Mouse (Mus musculus) forebrain, postnatal 0 days (tissue): ENCODE measurements around the gene Olfr1062. TPM values are rescaled to one million over a fixed set of nuclear protein-coding genes. Genes with fewer than 3 reads are reported as not detected.
"Not testable (repeated sequence)": the region's sequence is repeated elsewhere in the genome, so short reads cannot be mapped to it uniquely, and the experiment has no call there.

Experiments used
- ATAC-seq: fragments of 200-750 bp; cut with Nextera tagmentation; 2 replicates; pipeline ENCODE4 v1.8.0; 2017; ENCODE audit warnings: mild to moderate bottlenecking, moderate library complexity
- DNase-seq: peaks from one replicate; pipeline ENCODE4 v3.0.0-alpha.2; 2015
- H3K27ac ChIP-seq: fragments of 300-500 bp; sonication (generic); 2 replicates; pipeline ENCODE4 v1.5.1; 2014; ENCODE audit warnings: low read depth, mild to moderate bottlenecking, antibody characterized with exemption, low read length, moderate library complexity, mixed read lengths
- H3K27me3 ChIP-seq: fragments of 300-500 bp; sonication (generic); 2 replicates; pipeline ENCODE4 v1.6.1; 2014; ENCODE audit warnings: mild to moderate bottlenecking, low read length, mixed read lengths; ENCODE audit not compliant: insufficient read depth
- H3K36me3 ChIP-seq: fragments of 300-500 bp; sonication (generic); 2 replicates; pipeline ENCODE4 v1.6.1; 2014; ENCODE audit warnings: mild to moderate bottlenecking, moderate library complexity; ENCODE audit not compliant: insufficient read depth
- H3K4me1 ChIP-seq: fragments of 300-500 bp; sonication (generic); 2 replicates; pipeline ENCODE4 v1.6.1; 2014; ENCODE audit warnings: antibody characterized with exemption; ENCODE audit not compliant: insufficient read depth
- H3K4me2 ChIP-seq: fragments of 300-500 bp; sonication (generic); 2 replicates; pipeline ENCODE4 v1.6.1; 2014; ENCODE audit warnings: low read depth, mild to moderate bottlenecking, moderate library complexity
- H3K4me3 ChIP-seq: fragments of 300-500 bp; sonication (generic); 2 replicates; pipeline ENCODE4 v1.5.1; 2014; ENCODE audit warnings: low read depth, low read length, mixed read lengths
- H3K9ac ChIP-seq: fragments of 300-500 bp; sonication (generic); 2 replicates; pipeline ENCODE4 v1.6.1; 2014; ENCODE audit warnings: mild to moderate bottlenecking
- H3K9me3 ChIP-seq: fragments of 300-500 bp; sonication (generic); 2 replicates; pipeline ENCODE4 v1.6.1; 2016; ENCODE audit warnings: low read length
- CTCF ChIP-seq: sonication (generic); IDR thresholded peaks from 2 replicates; pipeline ENCODE4 v1.5.1; 2016; ENCODE audit warnings: antibody characterized with exemption, control low read depth, low read depth
- WGBS: fragments of 180-500 bp; shearing (Covaris S2); extraction: QIAGEN DNeasy Blood & Tissue Kit; methylation state at CpG from one replicate; pipeline ENCODE4 v1.1.7; 2014; 5-methylcytosine and 5-hydroxymethylcytosine counted together
- polyA plus RNA-seq: library from polyadenylated mRNA; unstranded; fragments of >200 nt; fragmentation: Nextera tagmentation; extraction: Ambion mirVana; gene quantifications from 2 replicates; pipeline ENCODE4 v1.2.1, GENCODE M21; 2015
- total RNA-seq: library from RNA; depleted of rRNA; stranded (reverse); fragments of >200 nt; gene quantifications from 2 replicates; pipeline ENCODE4 v1.2.3, GENCODE M21; 2014; rRNA removed

Olfr1062 gene
- total RNA-seq = not detected in 2 replicates
- polyA plus RNA-seq = not detected in 2 replicates

GRCm38 (mm10) chr2:86426649-86427048 is at the start of gene Olfr1062:
Gene Olfr1062, minus strand, starts transcription at chr2:86426749.
- not testable (repeated sequence) for H3K27me3 ChIP-seq, H3K9ac ChIP-seq, ATAC-seq, H3K4me3 ChIP-seq, H3K36me3 ChIP-seq, H3K4me1 ChIP-seq, DNase-seq, H3K4me2 ChIP-seq, H3K27ac ChIP-seq, H3K9me3 ChIP-seq

- TF ChIP-seq CTCF = peak; percentile 77
- DNase-seq (peak; percentile 56), ATAC-seq (peak; percentile 36; the same call in 1 of the 2 replicates)
- H3K9me3 ChIP-seq = no peaks in the 10 kb centered on the region
- no peaks in the 10 kb centered on the region for H3K4me1 ChIP-seq
- H3K27me3 ChIP-seq = no peaks in the 10 kb centered on the region
- WGBS = 34% methylated on average over 10 of the region's 10 CpGs
- H3K4me3 ChIP-seq = no peak overlapping the region
- no peaks in the 10 kb centered on the region for H3K36me3 ChIP-seq
- H3K9ac ChIP-seq = no peak overlapping the region
- H3K4me2 ChIP-seq = no peak overlapping the region
- no peak overlapping the region for H3K27ac ChIP-seq
Measured at GRCm38 (mm10) chr2:86464442-86465109, 38.0 kb upstream of the Olfr1062 start.

GRCm38 (mm10) chr2:86460434-86460833 is 33.9 kb upstream of the Olfr1062 start:
- 82% methylated on average over 1 of the region's 1 CpGs for WGBS
- H3K4me3 ChIP-seq = no peak overlapping the region
- DNase-seq (no peak), ATAC-seq (no peak)
- H3K9me3 ChIP-seq = no peaks in the 10 kb centered on the region
- TF ChIP-seq CTCF = no peak
- no peaks in the 10 kb centered on the region for H3K4me1 ChIP-seq
- H3K27ac ChIP-seq = no peak overlapping the region
- H3K27me3 ChIP-seq = no peaks in the 10 kb centered on the region
- H3K36me3 ChIP-seq = no peaks in the 10 kb centered on the region
- H3K9ac ChIP-seq = no peak overlapping the region
- no peak overlapping the region for H3K4me2 ChIP-seq

- 86% methylated on average over 1 of the region's 1 CpGs for WGBS
- TF ChIP-seq CTCF = no peak
Measured at GRCm38 (mm10) chr2:86456169-86456568, 29.6 kb upstream of the Olfr1062 start, which contains the start of gene Olfr1066. Gene Olfr1066, minus strand, starts transcription at chr2:86456269.

GRCm38 (mm10) chr2:86450491-86450890 is 23.9 kb upstream of the Olfr1062 start, which contains the start of gene Olfr1065:
Gene Olfr1065, minus strand, starts transcription at chr2:86450591.
- ATAC-seq, H3K9me3 ChIP-seq, H3K4me3 ChIP-seq, H3K36me3 ChIP-seq, H3K4me1 ChIP-seq, H3K27me3 ChIP-seq, DNase-seq, H3K9ac ChIP-seq, H3K4me2 ChIP-seq, H3K27ac ChIP-seq: not testable (repeated sequence)
- no CpG with 5 or more reads among the region's 1 CpGs for WGBS

More at GRCm38 (mm10) chr2:86456169-86456568, 29.6 kb upstream of the Olfr1062 start, which contains the start of gene Olfr1066:
- H3K27me3 ChIP-seq = no peaks in the 10 kb centered on the region
- no peaks in the 10 kb centered on the region for H3K4me1 ChIP-seq
- H3K4me2 ChIP-seq = no peak within 1 kb of the TSS
- H3K27ac ChIP-seq = no peak within 1 kb of the TSS
- no peaks in the 10 kb centered on the region for H3K36me3 ChIP-seq
- H3K9ac ChIP-seq = no peak within 1 kb of the TSS
- H3K9me3 ChIP-seq = no peaks in the 10 kb centered on the region
- ATAC-seq (no peak), DNase-seq (no peak)
- H3K4me3 ChIP-seq = no peak within 1 kb of the TSS

- H3K4me2 ChIP-seq, H3K27ac ChIP-seq, DNase-seq, H3K4me1 ChIP-seq, H3K4me3 ChIP-seq, H3K9me3 ChIP-seq, H3K9ac ChIP-seq, H3K27me3 ChIP-seq, H3K36me3 ChIP-seq, ATAC-seq: not testable (repeated sequence)
- WGBS = 33% methylated on average over 1 of the region's 1 CpGs
Measured at GRCm38 (mm10) chr2:86442101-86442500, 15.6 kb upstream of the Olfr1062 start.

GRCm38 (mm10) chr2:86428511-86428910 is 2.0 kb upstream of the Olfr1062 start:
- WGBS = 94% methylated on average over 8 of the region's 8 CpGs
- H3K36me3 ChIP-seq, H3K9me3 ChIP-seq, H3K27ac ChIP-seq, H3K9ac ChIP-seq, H3K4me1 ChIP-seq, H3K4me3 ChIP-seq, ATAC-seq, H3K27me3 ChIP-seq, DNase-seq, H3K4me2 ChIP-seq: not testable (repeated sequence)
